Comparison of ENCODE assay signal across 24 mouse cellular contexts in genomic region chr17:35252619-35253292, GRCm38 (mm10). TPM values are rescaled to one million over a fixed set of nuclear protein-coding genes. Genes with fewer than 3 reads are reported as not detected.
DNase-seq lines count a peak whose midpoint lies in the region; ATAC-seq and TF ChIP-seq lines count a peak whose summit lies in the region.
"Had no signal": no experiment of that assay in that cellular context is flagged by ENCODE, and none has a peak within 500 bp of the region (broad histone marks: within the 10 kb centered on the region; RNA-seq: fewer than 3 reads in every experiment).

No protein-coding gene starts in this region.

- H3K36me3 ChIP-seq in hindbrain, postnatal 0 days (ENCODE audit: insufficient read depth, low read length), result peaks cover 48% of the 10 kb centered on the region
- peaks cover 36% of the 10 kb centered on the region for H3K36me3 ChIP-seq in hindbrain, embryonic 11.5 days (ENCODE audit: control insufficient read depth, insufficient read depth, low read length)
- peaks cover 0 to 14% of the 10 kb centered on the region in 2 experiments; a peak in 2 of 4 replicates for H3K36me3 ChIP-seq in MEL (ENCODE audit: control insufficient read depth in 1 of 2, insufficient read depth in 2 of 2, low read length in 2 of 2)

- no peaks in the 10 kb centered on the region for H3K27me3 ChIP-seq in hindbrain, postnatal 0 days (ENCODE audit: insufficient read depth, low read length)
- no peaks in the 10 kb centered on the region for H3K27me3 ChIP-seq in hindbrain, embryonic 11.5 days (ENCODE audit: control insufficient read depth, insufficient read depth, low read length)
- no peaks in the 10 kb centered on the region for H3K27me3 ChIP-seq in MEL (ENCODE audit: control insufficient read depth in 1 of 2, insufficient read depth in 2 of 2, low read length in 2 of 2)
- H3K27me3 ChIP-seq: forebrain, embryonic 15.5 days; hindbrain, embryonic 12.5 days; limb, embryonic 12.5 days; neural tube, embryonic 13.5 days had no signal

- H3K4me3 ChIP-seq in hindbrain, postnatal 0 days (ENCODE audit: low read length), result no peak overlapping the region
- no peak overlapping the region for H3K4me3 ChIP-seq in hindbrain, embryonic 11.5 days (ENCODE audit: low read depth, low read length)
- no peak overlapping the region for H3K4me3 ChIP-seq in lung, adult 2 months (replicated peaks; ENCODE audit: extremely low read depth, low read depth, low read length)
- no peak overlapping the region for H3K4me3 ChIP-seq in MEL (ENCODE audit: control insufficient read depth in 1 of 2, insufficient read depth in 1 of 2, low read depth in 2 of 2, low read length in 2 of 2)
- H3K4me3 ChIP-seq: forebrain, embryonic 15.5 days; heart, embryonic 10.5 days; hindbrain, embryonic 12.5 days; limb, embryonic 12.5 days; liver, embryonic 12.5 days; neural tube, embryonic 13.5 days had no signal

- DNase-seq in cerebellum, adult 11-12 months, result peak; percentile 37
- no peak for DNase-seq in cerebellum, adult 11 months
- no peak for DNase-seq in hindbrain, postnatal 0 days (ENCODE audit: low spot score)
- DNase-seq in hindbrain, embryonic 11.5 days (ENCODE audit: low spot score), result no peak
- no peak for DNase-seq in lung, adult 2 months
- DNase-seq in lung, postnatal 10 days, result no peak
- DNase-seq in MEL (ENCODE audit: low read depth, low spot score), result no peak
- no peak for DNase-seq in left cerebral cortex, postnatal 10 days (ENCODE audit: extremely low spot score in 1 of 2, low spot score in 2 of 2)
- DNase-seq: adrenal gland, adult 8-10 months; cerebellum, adult 2 months; embryo, embryonic 11 days; gastrocnemius, postnatal 36 days; lung, embryonic 14.5 days; right cerebral cortex, adult 18-20 months had no signal

- peaks cover 2% of the 10 kb centered on the region; the same call in 1 of the 2 replicates for H3K79me2 ChIP-seq in MEL (ENCODE audit: control insufficient read depth, insufficient read depth, low read length, poor library complexity)

- TF ChIP-seq CTCF in hindbrain, postnatal 0 days (IDR thresholded peaks at IDR 0.05; ENCODE audit: low read depth), result peak; percentile 2; the same call in 1 of the 2 replicates
- TF ChIP-seq CTCF in lung, adult 2 months (IDR thresholded peaks at IDR 0.05; ENCODE audit: insufficient read depth, low read length), result no peak
- no peak for TF ChIP-seq CTCF in MEL (IDR thresholded peaks at IDR 0.05 in 2 of 3, conservative IDR thresholded peaks at IDR 0.05 in 1 of 3; ENCODE audit: control insufficient read depth in 1 of 3, insufficient read depth in 1 of 3, low read depth in 2 of 3, low read length in 3 of 3, poor library complexity in 1 of 3, severe bottlenecking in 1 of 3)

- WGBS in hindbrain, postnatal 0 days, result 82% methylated on average over 18 of the region's 18 CpGs
- 88% methylated on average over 18 of the region's 18 CpGs for WGBS in hindbrain, embryonic 11.5 days
- WGBS in lung, adult 2 months, result 72% methylated on average over 18 of the region's 18 CpGs

- H3K27ac ChIP-seq in hindbrain, postnatal 0 days, result no peak overlapping the region
- no peak overlapping the region for H3K27ac ChIP-seq in hindbrain, embryonic 11.5 days (ENCODE audit: low read depth, low read length)
- no peak overlapping the region for H3K27ac ChIP-seq in MEL (ENCODE audit: control insufficient read depth, low read depth, low read length)
- H3K27ac ChIP-seq: forebrain, embryonic 15.5 days; heart, embryonic 10.5 days; hindbrain, embryonic 12.5 days; limb, embryonic 12.5 days; liver, embryonic 12.5 days; neural tube, embryonic 13.5 days had no signal

- 0 out of 2 replicates have a peak, but pooled peaks cover under 1% of the 10 kb centered on the region for H3K4me1 ChIP-seq in hindbrain, postnatal 0 days (ENCODE audit: insufficient read depth, low read length)
- H3K4me1 ChIP-seq in hindbrain, embryonic 11.5 days (replicated peaks; ENCODE audit: control insufficient read depth, insufficient read depth, low read length), result no peaks in the 10 kb centered on the region
- H3K4me1 ChIP-seq in lung, adult 2 months (ENCODE audit: control insufficient read depth, insufficient read depth, low read length), result peaks cover 1% of the 10 kb centered on the region
- H3K4me1 ChIP-seq in MEL (ENCODE audit: control insufficient read depth in 1 of 2, insufficient read depth in 2 of 2, low read length in 2 of 2), result peaks cover 0 to 4% of the 10 kb centered on the region in 2 experiments; a peak in 2 of 4 replicates
- H3K4me1 ChIP-seq: heart, embryonic 10.5 days; limb, embryonic 12.5 days had no signal

- intact Hi-C loops in left cerebral cortex, postnatal 10 days (cut with DNase I), result no loop called here

- 0 out of 2 replicates have a peak, but pooled peaks have one; percentile 1 for TF ChIP-seq POLR2A in lung, adult 2 months (IDR thresholded peaks at IDR 0.05; ENCODE audit: borderline replicate concordance, extremely low read depth, low read depth, low read length)
- no peak; a peak in 1 of 4 replicates for TF ChIP-seq POLR2A in MEL (IDR thresholded peaks at IDR 0.05; ENCODE audit: control insufficient read depth in 1 of 2, insufficient read depth in 1 of 2, low read depth in 1 of 2, low read length in 2 of 2, poor library complexity in 1 of 2)

- no peak for ATAC-seq in hindbrain, postnatal 0 days
- no peak for ATAC-seq in hindbrain, embryonic 11.5 days (ENCODE audit: low FRiP score)
- ATAC-seq: forebrain, embryonic 15.5 days; intestine, embryonic 16.5 days; liver, embryonic 12.5 days had no signal

- H3K9me3 ChIP-seq in hindbrain, postnatal 0 days (ENCODE audit: low read length), result no peaks in the 10 kb centered on the region
- no peaks in the 10 kb centered on the region for H3K9me3 ChIP-seq in hindbrain, embryonic 11.5 days (ENCODE audit: control insufficient read depth, low read length)
- no peaks in the 10 kb centered on the region for H3K9me3 ChIP-seq in MEL (replicated peaks; ENCODE audit: insufficient read depth, low read length)
- H3K9me3 ChIP-seq: forebrain, embryonic 15.5 days; heart, embryonic 10.5 days; hindbrain, embryonic 12.5 days; limb, embryonic 12.5 days; liver, embryonic 12.5 days; neural tube, embryonic 13.5 days had no signal

- no peak overlapping the region for H3K4me2 ChIP-seq in hindbrain, postnatal 0 days (ENCODE audit: low read depth, low read length)
- no peak overlapping the region for H3K4me2 ChIP-seq in hindbrain, embryonic 11.5 days (replicated peaks; ENCODE audit: low read depth, low read length)
- H3K4me2 ChIP-seq: forebrain, embryonic 15.5 days; hindbrain, embryonic 12.5 days; limb, embryonic 12.5 days; liver, embryonic 12.5 days; lung, embryonic 14.5 days; neural tube, embryonic 13.5 days had no signal

- no peak for TF ChIP-seq RAD21 in MEL (IDR thresholded peaks at IDR 0.05; ENCODE audit: low read depth, low read length)

- no peak for TF ChIP-seq EP300 in MEL (IDR thresholded peaks at IDR 0.05; ENCODE audit: low read depth in 1 of 2, low read length in 2 of 2)

- no peak overlapping the region for H3K9ac ChIP-seq in hindbrain, postnatal 0 days (replicated peaks; ENCODE audit: low read length)
- no peak overlapping the region for H3K9ac ChIP-seq in hindbrain, embryonic 11.5 days (ENCODE audit: low read depth, low read length)
- no peak overlapping the region for H3K9ac ChIP-seq in MEL (ENCODE audit: control insufficient read depth, low read depth, low read length, poor library complexity, severe bottlenecking)
- H3K9ac ChIP-seq: forebrain, embryonic 15.5 days; hindbrain, embryonic 12.5 days; limb, embryonic 12.5 days; liver, embryonic 12.5 days; lung, embryonic 14.5 days; neural tube, embryonic 13.5 days had no signal

RNA-seq across cellular contexts. Expression of gene H2-D1, which starts 9.8 kb away (rescaled TPM):
- 74.3 and 83.8 TPM in 2 replicates for total RNA-seq in hindbrain, postnatal 0 days (2014; rRNA removed)
- polyA plus RNA-seq in hindbrain, postnatal 0 days (2015; fragmentation: Nextera tagmentation; extraction: Ambion mirVana), result 141 and 146 TPM in 2 replicates
- 42.9 and 43.2 TPM in 2 replicates for polyA plus RNA-seq in hindbrain, embryonic 11.5 days (2014; fragmentation: Nextera tagmentation; extraction: Ambion mirVana)
- polyA plus RNA-seq in lung, adult 2 months (2012; rRNA removed), result 878 and 1,286 TPM in 2 replicates
- 58.7 and 60.1 TPM in 2 replicates for total RNA-seq in MEL (2012; rRNA removed)
- polyA plus RNA-seq in MEL (2012; ENCODE audit: insufficient read depth in 1 of 2, insufficient read length in 2 of 2, low read depth in 1 of 2, low replicate concordance in 2 of 2, missing spikeins in 1 of 2), result 10 to 100 TPM in 1 of 2 experiments, not detected in 1; 97.9 TPM
- 10 to 100 TPM; 18.2 to 21.5 TPM for total RNA-seq in left cerebral cortex, postnatal 10 days (2021)

RNA-seq across cellular contexts. Expression of gene Ddx39b, which starts 11.2 kb away (rescaled TPM):
- total RNA-seq in hindbrain, postnatal 0 days (2014; rRNA removed), result 259 and 266 TPM in 2 replicates
- polyA plus RNA-seq in hindbrain, postnatal 0 days (2015; fragmentation: Nextera tagmentation; extraction: Ambion mirVana), result 326 and 341 TPM in 2 replicates
- 633 and 640 TPM in 2 replicates for polyA plus RNA-seq in hindbrain, embryonic 11.5 days (2014; fragmentation: Nextera tagmentation; extraction: Ambion mirVana)
- 245 and 304 TPM in 2 replicates for polyA plus RNA-seq in lung, adult 2 months (2012; rRNA removed)
- total RNA-seq in MEL (2012; rRNA removed), result 206 and 270 TPM in 2 replicates
- 100 to 1,000 TPM; 581 to 787 TPM for polyA plus RNA-seq in MEL (2012; ENCODE audit: insufficient read depth in 1 of 2, insufficient read length in 2 of 2, low read depth in 1 of 2, low replicate concordance in 2 of 2, missing spikeins in 1 of 2)
- total RNA-seq in left cerebral cortex, postnatal 10 days (2021), result 100 to 1,000 TPM; 255 to 261 TPM

RNA-seq across cellular contexts. Expression of gene Nfkbil1, which starts 17.2 kb away (rescaled TPM):
- 15.5 and 15.9 TPM in 2 replicates for total RNA-seq in hindbrain, postnatal 0 days (2014; rRNA removed)
- polyA plus RNA-seq in hindbrain, postnatal 0 days (2015; fragmentation: Nextera tagmentation; extraction: Ambion mirVana), result 11.4 and 12.9 TPM in 2 replicates
- polyA plus RNA-seq in hindbrain, embryonic 11.5 days (2014; fragmentation: Nextera tagmentation; extraction: Ambion mirVana), result 2.3 and 3.7 TPM in 2 replicates
- polyA plus RNA-seq in lung, adult 2 months (2012; rRNA removed), result 16.5 and 21.6 TPM in 2 replicates
- 10.1 and 10.3 TPM in 2 replicates for total RNA-seq in MEL (2012; rRNA removed)
- 10 to 100 TPM in 1 of 2 experiments, not detected in 1; 26.0 TPM for polyA plus RNA-seq in MEL (2012; ENCODE audit: insufficient read depth in 1 of 2, insufficient read length in 2 of 2, low read depth in 1 of 2, low replicate concordance in 2 of 2, missing spikeins in 1 of 2)
- total RNA-seq in left cerebral cortex, postnatal 10 days (2021), result 10 to 100 TPM; 12.7 to 14.6 TPM

RNA-seq across cellular contexts. Expression of gene Atp6v1g2, which starts 19.3 kb away (rescaled TPM):
- total RNA-seq in hindbrain, postnatal 0 days (2014; rRNA removed), result 91.0 and 114 TPM in 2 replicates
- 180 and 183 TPM in 2 replicates for polyA plus RNA-seq in hindbrain, postnatal 0 days (2015; fragmentation: Nextera tagmentation; extraction: Ambion mirVana)
- polyA plus RNA-seq in hindbrain, embryonic 11.5 days (2014; fragmentation: Nextera tagmentation; extraction: Ambion mirVana), result 14.7 and 16.8 TPM in 2 replicates
- polyA plus RNA-seq in lung, adult 2 months (2012; rRNA removed), result 6.3 and 8.1 TPM in 2 replicates
- 0.46 and 0.56 TPM in 2 replicates for total RNA-seq in MEL (2012; rRNA removed)
- 1 to 10 TPM in 1 of 2 experiments, not detected in 1; 4.7 TPM for polyA plus RNA-seq in MEL (2012; ENCODE audit: insufficient read depth in 1 of 2, insufficient read length in 2 of 2, low read depth in 1 of 2, low replicate concordance in 2 of 2, missing spikeins in 1 of 2)
- total RNA-seq in left cerebral cortex, postnatal 10 days (2021), result 100 to 1,000 TPM; 329 to 351 TPM

RNA-seq across cellular contexts. Expression of gene Gm16181, which starts 32.1 kb away (rescaled TPM):
- total RNA-seq in hindbrain, postnatal 0 days (2014; rRNA removed), result not detected in 2 replicates
- polyA plus RNA-seq in hindbrain, postnatal 0 days (2015; fragmentation: Nextera tagmentation; extraction: Ambion mirVana), result 0.40 TPM in 1 of 2 replicates, not detected in the other
- polyA plus RNA-seq in hindbrain, embryonic 11.5 days (2014; fragmentation: Nextera tagmentation; extraction: Ambion mirVana), result 0.36 and 0.43 TPM in 2 replicates
- polyA plus RNA-seq in lung, adult 2 months (2012; rRNA removed), result 1.2 TPM in 1 of 2 replicates, not detected in the other
- not detected in 2 replicates for total RNA-seq in MEL (2012; rRNA removed)
- under 1 TPM in 1 of 2 experiments, not detected in 1; 0.58 TPM for polyA plus RNA-seq in MEL (2012; ENCODE audit: insufficient read depth in 1 of 2, insufficient read length in 2 of 2, low read depth in 1 of 2, low replicate concordance in 2 of 2, missing spikeins in 1 of 2)
- not detected for total RNA-seq in left cerebral cortex, postnatal 10 days (2021)
- total RNA-seq: adrenal gland, adult 8-10 months; gastrocnemius, postnatal 36 days; layer of hippocampus, postnatal 10 days; megakaryocyte progenitor cell, adult 5-6 weeks had no signal
- polyA plus RNA-seq: cerebellum, adult 2 months; testis, adult 2 months had no signal
